Mouse (Mus musculus) brain, embryonic 14.5 days (tissue): ENCODE measurements around the gene Naa15. TPM values are rescaled to one million over a fixed set of nuclear protein-coding genes. Genes with fewer than 3 reads are reported as not detected.
"Not testable (repeated sequence)": the region's sequence is repeated elsewhere in the genome, so short reads cannot be mapped to it uniquely, and the experiment has no call there.

Experiments
- DNase-seq: peaks from one replicate; pipeline ENCODE4 v3.0.0-alpha.2; 2011; ENCODE audit warnings: low read depth
- CTCF ChIP-seq: fragments of 200-500 bp; IDR thresholded peaks from 2 replicates; pipeline ENCODE4 v1.5.1; 2012; ENCODE audit warnings: inconsistent platforms, mild to moderate bottlenecking, moderate library complexity, borderline replicate concordance; ENCODE audit not compliant: insufficient read depth, insufficient read length; ENCODE audit errors: extremely low read depth
- POLR2A ChIP-seq: fragments of 200-500 bp; IDR thresholded peaks from 2 replicates; pipeline ENCODE4 v1.6.1; 2012; ENCODE audit warnings: mild to moderate bottlenecking, inconsistent platforms, borderline replicate concordance; ENCODE audit not compliant: poor library complexity, insufficient read depth, insufficient read length, severe bottlenecking; ENCODE audit errors: extremely low read depth
- polyA plus RNA-seq: library from polyadenylated mRNA; depleted of rRNA; stranded (reverse); fragments of >200 nt; gene quantifications from 2 replicates; pipeline ENCODE4 v1.2.3, GENCODE M21; 2012

The Naa15 gene
- polyA plus RNA-seq, 1 experiment: 31.7 TPM

GRCm38 (mm10) chr3:51397700-51398299 lies 17.1 kb upstream of the Naa15 start:
- TF ChIP-seq CTCF (no peak), POLR2A (no peak)
- DNase-seq: no peak

GRCm38 (mm10) chr3:51398667-51399066 lies 16.3 kb upstream of the Naa15 start:
- DNase-seq: peak; percentile 55
- no peak for TF ChIP-seq CTCF
- TF ChIP-seq POLR2A: no peak

- DNase-seq: no peak
- no peak for TF ChIP-seq POLR2A
- no peak for TF ChIP-seq CTCF
Observed at GRCm38 (mm10) chr3:51399531-51399930, 15.4 kb upstream of the Naa15 start.

GRCm38 (mm10) chr3:51400682-51401081 lies 14.3 kb upstream of the Naa15 start:
- TF ChIP-seq CTCF: no peak
- TF ChIP-seq POLR2A: no peak
- DNase-seq: no peak

GRCm38 (mm10) chr3:51402054-51402453 lies 12.9 kb upstream of the Naa15 start:
- DNase-seq: not testable (repeated sequence)

- no peak for TF ChIP-seq CTCF
- no peak for TF ChIP-seq POLR2A
- no peak for DNase-seq
Observed at GRCm38 (mm10) chr3:51402628-51403027, 12.3 kb upstream of the Naa15 start.

- TF ChIP-seq CTCF (no peak), POLR2A (no peak)
- peak; percentile 35 for DNase-seq
Observed at GRCm38 (mm10) chr3:51407870-51408560, 6.9 kb upstream of the Naa15 start.

GRCm38 (mm10) chr3:51408561-51409183 lies 6.3 kb upstream of the Naa15 start, which contains the start of gene Ndufc1:
Ndufc1 (minus strand) TSS chr3:51408988.
- TF ChIP-seq CTCF (peak; percentile 99), POLR2A (peak; percentile 90; the same call in 1 of the 2 replicates)
- peak; percentile 97 for DNase-seq

- no peak for TF ChIP-seq POLR2A
- no peak for DNase-seq
Observed at GRCm38 (mm10) chr3:51412457-51412856, 2.5 kb upstream of the Naa15 start.

GRCm38 (mm10) chr3:51413276-51413675 lies 1.7 kb upstream of the Naa15 start:
- no peak for DNase-seq

GRCm38 (mm10) chr3:51416073-51416363 lies 1.1 kb downstream of the Naa15 start:
- TF ChIP-seq POLR2A (no peak), CTCF (no peak)
- DNase-seq: no peak

More at GRCm38 (mm10) chr3:51413276-51413675, 1.7 kb upstream of the Naa15 start:
- no peak for TF ChIP-seq POLR2A
- no peak for TF ChIP-seq CTCF
